Mouse (Mus musculus) myocyte (in vitro differentiated cells): ENCODE measurements at regions not wholly inside any gene's neighbourhood (a gene's known extent, or its start where the extent isn't known, plus 50 kb on each side); places are given as distances from the start of the nearest gene placed in this dataset.

Experiments
- H3K27me3 ChIP-seq: one replicate; pipeline ENCODE4 v1.6.1; 2011; ENCODE audit not compliant: control insufficient read depth, insufficient read depth, insufficient read length
- H3K36me3 ChIP-seq: one replicate; pipeline ENCODE4 v1.6.1; 2011; ENCODE audit not compliant: control insufficient read depth, insufficient read depth
- H3K4me2 ChIP-seq: one replicate; pipeline ENCODE4 v1.6.1; 2011; ENCODE audit warnings: low read depth, control low read depth
- H3K4me3 ChIP-seq: one replicate; pipeline ENCODE4 v1.5.1; 2011; ENCODE audit warnings: mild to moderate bottlenecking, control low read depth, moderate library complexity
- H3K79me2 ChIP-seq: one replicate; pipeline ENCODE4 v1.6.1; 2011; ENCODE audit not compliant: control insufficient read depth, insufficient read depth
- H3ac ChIP-seq: one replicate; pipeline ENCODE4 v1.6.1; 2011; ENCODE audit not compliant: control insufficient read depth, insufficient read length
- CEBPB ChIP-seq: IDR thresholded peaks from 2 replicates; pipeline ENCODE4 v1.6.1; 2011; ENCODE audit warnings: mild to moderate bottlenecking, moderate library complexity; ENCODE audit not compliant: poor library complexity, insufficient read depth, severe bottlenecking
- E2F4 ChIP-seq: IDR thresholded peaks from one replicate; pipeline ENCODE4 v1.6.1; 2011; ENCODE audit warnings: mild to moderate bottlenecking, control low read depth, moderate library complexity; ENCODE audit not compliant: insufficient read depth
- MAX ChIP-seq: IDR thresholded peaks from one replicate; pipeline ENCODE4 v1.6.1; 2011; ENCODE audit warnings: low read depth, mild to moderate bottlenecking, control low read depth
- MYOD1 ChIP-seq, 3 experiments: IDR thresholded peaks; one replicate each; pipeline ENCODE4 v1.6.1; 2011; ENCODE audit warnings: control low read depth in 2 of 3, low read depth in 2 of 3, mild to moderate bottlenecking in 2 of 3, moderate library complexity in 1 of 3; ENCODE audit not compliant: insufficient read length in 2 of 3, control insufficient read depth in 1 of 3
- MYOG ChIP-seq, 3 experiments: IDR thresholded peaks; one replicate each; pipeline ENCODE4 v1.6.1; 2011; ENCODE audit warnings: control low read depth in 2 of 3, low read depth in 2 of 3, mild to moderate bottlenecking in 2 of 3; ENCODE audit not compliant: insufficient read length in 2 of 3, control insufficient read depth in 1 of 3, insufficient read depth in 1 of 3
- POLR2A ChIP-seq: IDR thresholded peaks from one replicate; pipeline ENCODE4 v1.6.1; 2011; ENCODE audit warnings: low read depth, mild to moderate bottlenecking, control low read depth, moderate library complexity; ENCODE audit not compliant: insufficient read length
- POLR2AphosphoS2 ChIP-seq: IDR thresholded peaks from one replicate; pipeline ENCODE4 v1.6.1; 2011; ENCODE audit warnings: low read depth, control low read depth; ENCODE audit not compliant: insufficient read length
- REST ChIP-seq: IDR thresholded peaks from one replicate; pipeline ENCODE4 v1.6.1; 2011; ENCODE audit warnings: mild to moderate bottlenecking, control low read depth, moderate library complexity; ENCODE audit not compliant: insufficient read depth, insufficient read length
- SRF ChIP-seq: IDR thresholded peaks from one replicate; pipeline ENCODE4 v1.6.1; 2011; ENCODE audit warnings: low read depth; ENCODE audit not compliant: control insufficient read depth, insufficient read length
- TCF12 ChIP-seq: IDR thresholded peaks from one replicate; pipeline ENCODE4 v1.6.1; 2011; ENCODE audit warnings: mild to moderate bottlenecking, control low read depth; ENCODE audit not compliant: poor library complexity, insufficient read depth, severe bottlenecking
- TCF3 ChIP-seq: IDR thresholded peaks from one replicate; pipeline ENCODE4 v1.6.1; 2011; ENCODE audit warnings: low read depth, control low read depth; ENCODE audit not compliant: insufficient read length
- USF1 ChIP-seq: IDR thresholded peaks from one replicate; pipeline ENCODE4 v1.6.1; 2011; ENCODE audit warnings: low read depth, mild to moderate bottlenecking, control low read depth, moderate library complexity

- Histone ChIP-seq H3K4me2 (no peak overlapping the region), H3K4me3 (no peak overlapping the region), H3K27me3 (no peaks in the 10 kb centered on the region), H3K36me3 (no peaks in the 10 kb centered on the region), H3ac (no peak overlapping the region), H3K79me2 (no peaks in the 10 kb centered on the region)
- TF ChIP-seq E2F4 (no peak), USF1 (no peak), POLR2AphosphoS2 (no peak), CEBPB (no peak), MYOD1 (IDR thresholded peaks at IDR 0.05; ENCODE audit: control insufficient read depth in 1 of 3, insufficient read length in 2 of 3, low read depth in 2 of 3) (no peak), TCF12 (no peak), MYOG (IDR thresholded peaks at IDR 0.05; ENCODE audit: control insufficient read depth in 1 of 3, insufficient read depth in 1 of 3, insufficient read length in 2 of 3, low read depth in 2 of 3) (no peak), TCF3 (no peak), MAX (no peak), REST (no peak), POLR2A (no peak), SRF (no peak)
These were observed 238.3 kb downstream of the Spry2 start for GRCm38 (mm10) chr14:105658316-105658715.

- TF ChIP-seq POLR2A (no peak), MAX (no peak), MYOD1 (IDR thresholded peaks at IDR 0.05; ENCODE audit: control insufficient read depth in 1 of 3, insufficient read length in 2 of 3, low read depth in 2 of 3) (no peak), MYOG (IDR thresholded peaks at IDR 0.05; ENCODE audit: control insufficient read depth in 1 of 3, insufficient read depth in 1 of 3, insufficient read length in 2 of 3, low read depth in 2 of 3) (no peak), USF1 (no peak)
- Histone ChIP-seq H3K27me3 (no peaks in the 10 kb centered on the region), H3K79me2 (no peaks in the 10 kb centered on the region), H3K4me2 (no peak overlapping the region), H3ac (no peak overlapping the region), H3K4me3 (no peak overlapping the region), H3K36me3 (no peaks in the 10 kb centered on the region)
These were observed 249.5 kb downstream of the Spry2 start for GRCm38 (mm10) chr14:105647166-105647565.

- Histone ChIP-seq H3K36me3 (no peaks in the 10 kb centered on the region), H3K27me3 (no peaks in the 10 kb centered on the region), H3K4me3 (no peak overlapping the region), H3ac (no peak overlapping the region), H3K79me2 (no peaks in the 10 kb centered on the region), H3K4me2 (no peak overlapping the region)
- TF ChIP-seq MYOD1 (IDR thresholded peaks at IDR 0.05; ENCODE audit: control insufficient read depth in 1 of 3, insufficient read length in 2 of 3, low read depth in 2 of 3) (no peak), REST (no peak), MYOG (IDR thresholded peaks at IDR 0.05; ENCODE audit: control insufficient read depth in 1 of 3, insufficient read depth in 1 of 3, insufficient read length in 2 of 3, low read depth in 2 of 3) (no peak), E2F4 (no peak), SRF (no peak), TCF3 (no peak), POLR2AphosphoS2 (no peak), MAX (no peak), POLR2A (no peak), TCF12 (no peak), CEBPB (no peak), USF1 (no peak)
These were observed 252.2 kb downstream of the Spry2 start for GRCm38 (mm10) chr14:105644428-105644827.

GRCm38 (mm10) chr14:105643285-105643957 is 253.2 kb downstream of the Spry2 start:
- no peaks in the 10 kb centered on the region for H3K79me2 ChIP-seq
- no peak overlapping the region for H3K4me3 ChIP-seq
- H3ac ChIP-seq, result no peak overlapping the region
- H3K27me3 ChIP-seq, result no peaks in the 10 kb centered on the region
- H3K4me2 ChIP-seq, result no peak overlapping the region
- H3K36me3 ChIP-seq, result no peaks in the 10 kb centered on the region
- TF ChIP-seq REST, result no peak
- no peak for TF ChIP-seq POLR2A
- no peak for TF ChIP-seq USF1
- no peak for TF ChIP-seq MAX
- no peak for TF ChIP-seq TCF3
- no peak for TF ChIP-seq MYOD1 (IDR thresholded peaks at IDR 0.05; ENCODE audit: control insufficient read depth in 1 of 3, insufficient read length in 2 of 3, low read depth in 2 of 3)
- no peak for TF ChIP-seq TCF12

- Histone ChIP-seq H3K4me3 (no peak overlapping the region), H3K27me3 (no peaks in the 10 kb centered on the region), H3K4me2 (no peak overlapping the region), H3K36me3 (no peaks in the 10 kb centered on the region), H3ac (no peak overlapping the region), H3K79me2 (no peaks in the 10 kb centered on the region)
- TF ChIP-seq SRF, result no peak
- no peak for TF ChIP-seq CEBPB
- TF ChIP-seq POLR2AphosphoS2, result no peak
- no peak for TF ChIP-seq MYOD1 (IDR thresholded peaks at IDR 0.05; ENCODE audit: control insufficient read depth in 1 of 3, insufficient read length in 2 of 3, low read depth in 2 of 3)
- no peak for TF ChIP-seq TCF12
- no peak for TF ChIP-seq TCF3
- no peak for TF ChIP-seq POLR2A
- TF ChIP-seq E2F4, result no peak
- TF ChIP-seq MAX, result no peak
- no peak for TF ChIP-seq MYOG (IDR thresholded peaks at IDR 0.05; ENCODE audit: control insufficient read depth in 1 of 3, insufficient read depth in 1 of 3, insufficient read length in 2 of 3, low read depth in 2 of 3)
- TF ChIP-seq REST, result no peak
- TF ChIP-seq USF1, result no peak
These were observed 264.3 kb downstream of the Spry2 start for GRCm38 (mm10) chr14:105632335-105632734.
